Mouse (Mus musculus) c-Kit-positive CD71-negative TER-119-negative erythroid progenitor cells, embryonic 14.5 days (primary cell): ENCODE measurements around the gene Nkain2.
"Not testable (repeated sequence)": the region's sequence is repeated elsewhere in the genome, so short reads cannot be mapped to it uniquely, and the experiment has no call there.

Experiments
- DNase-seq: peaks from one replicate; pipeline ENCODE4 v3.0.0-alpha.2; 2013; ENCODE audit warnings: low read depth

Nkain2 gene

DNA sequence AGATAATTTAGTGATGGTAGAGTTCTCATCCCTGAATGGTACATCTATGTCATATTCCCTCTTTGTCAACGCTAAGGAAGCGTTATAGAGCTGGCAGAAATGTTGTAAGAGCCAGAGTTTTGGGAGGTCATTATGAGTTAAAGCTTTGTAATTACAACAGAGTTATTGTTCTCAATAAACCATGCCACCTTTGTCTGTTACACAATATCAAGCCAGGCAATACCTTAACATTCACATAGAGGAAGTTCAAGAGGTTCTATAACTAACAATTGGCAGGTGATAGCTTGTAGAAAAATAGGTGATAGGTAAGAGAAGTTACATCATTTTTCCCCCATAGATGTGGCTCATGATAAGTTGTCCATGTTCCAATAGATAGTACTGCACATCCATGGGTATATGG, 832.0 kb downstream of the Nkain2 start:
- no peak for DNase-seq

DNA sequence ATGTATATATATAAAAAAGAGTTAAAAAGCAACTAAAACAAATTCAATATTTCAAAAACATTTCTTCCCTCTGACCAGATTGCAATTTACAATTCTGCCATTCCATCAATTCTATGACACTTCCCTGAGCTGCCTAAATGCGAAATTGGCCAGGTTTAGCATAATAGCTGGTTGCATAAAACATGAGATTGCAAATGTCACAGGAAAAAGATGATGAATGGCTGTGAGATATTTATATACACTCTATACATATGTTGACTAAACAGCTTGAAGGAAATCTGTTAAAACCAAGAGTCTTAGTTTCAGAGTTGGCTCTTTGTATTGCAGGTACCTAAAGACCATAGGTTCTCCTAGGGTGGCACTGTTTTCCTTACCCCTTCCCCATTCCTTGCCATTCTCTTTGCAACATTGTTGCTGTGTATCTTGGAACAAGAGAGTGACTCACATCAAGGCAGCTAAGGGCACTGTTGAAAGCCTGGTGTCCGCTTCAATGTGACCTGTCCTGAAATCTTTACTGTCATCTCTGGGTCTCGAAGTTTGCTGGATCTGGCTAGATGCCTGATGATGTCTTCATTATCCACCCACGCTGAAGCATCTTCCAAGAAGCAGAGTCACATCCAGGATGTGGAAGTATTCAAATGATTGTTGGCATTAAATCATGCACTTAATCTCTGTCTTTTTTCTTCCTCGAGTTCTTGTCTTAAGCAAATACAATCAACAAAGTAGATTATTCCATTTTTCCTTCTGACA, 837.5 kb downstream of the Nkain2 start:
- no peak for DNase-seq

DNA sequence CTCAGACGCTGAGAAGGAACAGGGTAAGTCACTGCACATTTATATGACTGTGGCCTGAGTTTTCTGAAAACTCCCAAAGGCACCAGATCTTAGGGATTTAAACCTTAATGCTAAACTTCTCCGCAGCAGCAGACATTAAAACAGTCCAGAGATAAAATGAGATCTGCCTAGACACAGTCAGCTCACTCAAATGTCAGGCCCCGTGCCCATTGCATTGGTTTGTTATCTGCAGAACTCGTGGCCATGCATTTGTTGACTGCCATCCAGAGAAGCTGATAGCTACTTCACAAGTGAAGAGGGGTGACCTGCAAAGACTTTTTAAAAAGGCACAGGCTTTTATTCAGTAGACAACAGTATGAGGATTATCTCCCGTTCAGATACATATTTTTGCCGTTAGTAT, 838.2 kb downstream of the Nkain2 start:
- DNase-seq: no peak

DNA sequence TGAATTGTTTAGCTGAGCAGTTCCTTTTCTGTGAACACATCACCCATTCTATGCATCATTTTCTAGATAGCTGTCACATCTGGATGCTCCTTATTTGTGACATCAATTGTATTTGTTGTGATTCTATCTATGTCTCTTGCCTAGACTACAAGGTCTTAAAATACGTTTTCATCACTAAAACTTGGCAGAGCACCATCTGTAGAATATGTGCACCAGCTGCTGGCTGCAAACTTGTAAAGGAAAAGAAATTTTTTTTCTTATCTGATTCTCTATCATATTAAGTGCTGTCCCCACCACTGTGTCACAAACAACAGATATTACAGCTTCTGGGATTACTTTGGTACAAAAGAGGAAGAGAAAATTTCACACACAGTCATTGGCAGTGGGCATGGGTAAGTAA, 860.3 kb downstream of the Nkain2 start:
- no peak for DNase-seq

DNA sequence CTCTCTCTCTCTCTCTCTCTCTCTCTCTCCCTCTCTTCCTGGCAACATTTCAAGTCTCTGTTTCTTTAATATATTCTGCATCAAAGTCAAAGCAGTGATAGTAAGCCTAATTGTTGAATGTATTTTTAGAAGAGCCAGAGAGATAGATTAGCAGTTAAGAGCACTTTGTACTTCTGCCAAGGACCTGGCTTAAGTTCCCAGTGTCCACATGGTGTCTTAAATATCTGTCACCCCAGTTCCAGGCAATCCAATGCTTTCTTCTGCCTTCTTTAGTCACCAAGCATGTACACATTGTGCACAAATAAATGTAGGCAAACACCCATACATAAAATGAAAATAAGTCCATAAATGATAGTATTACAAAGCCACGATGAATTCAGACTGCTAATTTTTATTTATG, 871.9 kb downstream of the Nkain2 start:
- no peak for DNase-seq

DNA sequence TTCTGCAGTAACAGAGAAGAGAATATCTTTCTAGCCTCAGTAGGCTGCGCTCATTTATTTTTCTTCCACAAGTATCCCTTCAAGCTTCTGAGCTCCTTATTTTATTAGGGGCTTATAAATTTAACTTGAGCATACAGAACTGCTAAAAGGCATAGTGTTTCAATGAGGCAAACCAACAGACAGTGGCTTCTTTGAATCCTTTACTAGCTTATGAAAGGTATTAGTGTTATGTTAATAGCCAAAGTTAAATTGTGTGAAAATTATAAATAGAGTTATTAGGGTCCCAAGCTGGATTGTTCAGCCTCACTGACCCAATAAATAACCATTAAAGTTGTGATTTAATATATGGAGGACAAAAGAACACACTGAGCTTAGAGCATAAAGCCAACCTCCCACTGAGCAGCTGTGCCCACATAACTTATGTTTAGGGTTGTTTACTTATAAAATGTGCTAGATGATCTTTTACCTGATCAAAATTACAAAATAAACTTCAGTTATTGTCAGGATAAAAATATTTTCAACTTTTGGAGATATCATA, 889.0 kb downstream of the Nkain2 start:
- DNase-seq: no peak

DNA sequence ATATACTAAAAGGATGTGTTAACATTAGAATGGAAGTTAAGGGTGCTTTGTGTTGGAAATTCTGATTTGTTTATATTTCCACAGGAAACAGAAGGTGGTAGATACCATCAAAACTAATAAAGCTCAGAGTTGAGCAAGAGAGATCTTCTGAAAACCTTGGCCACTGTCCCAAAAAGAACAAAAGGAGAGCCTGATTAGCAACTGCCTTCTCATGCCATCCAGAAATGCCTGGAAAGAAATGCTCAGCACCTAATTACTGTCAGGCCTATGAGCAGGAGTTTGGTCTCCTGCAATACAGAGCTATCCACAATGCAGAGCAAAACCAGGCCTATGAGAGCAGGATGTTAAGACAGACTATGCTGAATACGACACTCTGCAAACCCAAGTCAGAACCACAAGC, 897.1 kb downstream of the Nkain2 start:
- DNase-seq: no peak

DNA sequence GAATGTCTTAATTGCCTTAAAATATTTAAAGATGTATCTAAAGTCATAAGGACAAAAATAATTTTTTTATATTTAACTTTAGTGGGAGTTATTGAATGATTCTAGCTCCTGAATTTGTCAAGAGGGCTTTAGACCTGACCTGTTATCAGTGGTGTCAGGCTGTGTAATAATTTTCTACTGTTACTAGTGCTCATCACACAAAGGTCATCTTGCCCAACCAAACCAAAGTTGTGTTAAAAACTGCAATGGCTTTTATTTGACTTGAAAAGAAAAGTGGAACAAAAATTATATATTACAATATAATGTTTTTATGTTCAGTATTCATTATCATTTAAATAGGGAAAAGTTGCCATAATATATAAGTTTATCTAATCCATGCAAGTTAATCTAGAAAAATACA, 911.9 kb downstream of the Nkain2 start:
- no peak for DNase-seq

DNA sequence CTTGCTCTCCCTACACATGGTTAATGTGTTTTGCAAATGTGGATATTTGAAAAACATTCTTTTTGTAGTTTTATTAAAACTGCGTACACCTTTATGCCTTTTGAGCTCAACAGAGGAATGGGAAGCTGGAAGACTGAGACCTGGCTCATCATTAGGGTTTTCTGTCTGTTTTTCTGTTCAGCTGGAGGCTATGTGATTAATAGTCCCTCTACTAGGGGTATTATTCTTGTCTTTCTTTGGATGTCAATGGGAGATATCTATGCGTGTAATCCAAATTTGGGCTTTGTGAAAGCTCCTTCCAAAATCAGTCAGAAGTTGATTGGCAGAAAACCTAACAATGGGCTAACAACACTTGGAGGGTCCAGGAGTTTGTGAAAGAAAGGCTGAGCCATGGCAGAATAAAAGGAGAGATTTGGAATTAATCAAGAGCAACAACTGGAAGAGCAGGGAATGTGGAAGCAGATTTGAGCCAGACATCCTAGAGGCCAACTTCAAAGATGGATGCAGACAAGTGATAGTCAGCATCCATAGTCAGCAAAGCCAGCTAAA, 943.0 kb downstream of the Nkain2 start:
- no peak for DNase-seq

DNA sequence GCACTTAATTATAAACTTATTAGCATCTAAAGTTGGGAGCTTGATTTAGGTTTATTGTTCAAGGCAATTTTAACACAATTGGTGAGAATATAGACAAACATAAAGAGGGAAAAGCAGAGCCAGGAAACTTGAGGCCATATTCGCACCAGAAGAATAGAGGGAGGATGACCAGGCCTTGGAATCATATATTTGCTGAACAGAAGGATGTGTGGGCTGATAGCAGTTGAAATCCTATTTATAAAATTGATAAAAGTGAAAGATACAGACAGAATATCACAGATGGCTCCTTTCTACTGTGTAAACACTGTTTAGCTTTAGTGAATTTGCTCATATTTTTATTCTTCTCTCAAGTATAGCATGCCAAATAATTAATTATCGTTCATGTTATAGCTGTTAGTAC, 958.3 kb downstream of the Nkain2 start:
- no peak for DNase-seq

DNA sequence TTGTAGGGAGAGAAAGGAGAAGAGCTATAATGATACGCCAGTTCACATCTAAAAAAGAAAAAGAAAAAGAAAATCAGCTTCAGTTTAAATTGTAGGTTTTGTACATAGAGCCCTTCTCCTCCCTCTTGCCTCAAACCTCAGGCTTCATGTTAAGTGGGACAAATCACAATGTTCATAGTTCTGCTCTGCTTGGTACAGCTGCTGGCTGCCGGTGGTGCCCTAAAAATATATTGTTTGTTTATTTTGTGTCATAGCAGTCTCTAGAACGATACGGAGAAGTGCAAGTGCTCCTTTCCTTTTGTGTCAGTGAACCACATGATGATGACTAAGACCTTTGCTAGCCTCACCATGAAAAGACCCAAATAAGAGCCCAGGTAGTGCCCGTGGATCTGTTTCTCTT, 962.6 kb downstream of the Nkain2 start:
- no peak for DNase-seq

DNA sequence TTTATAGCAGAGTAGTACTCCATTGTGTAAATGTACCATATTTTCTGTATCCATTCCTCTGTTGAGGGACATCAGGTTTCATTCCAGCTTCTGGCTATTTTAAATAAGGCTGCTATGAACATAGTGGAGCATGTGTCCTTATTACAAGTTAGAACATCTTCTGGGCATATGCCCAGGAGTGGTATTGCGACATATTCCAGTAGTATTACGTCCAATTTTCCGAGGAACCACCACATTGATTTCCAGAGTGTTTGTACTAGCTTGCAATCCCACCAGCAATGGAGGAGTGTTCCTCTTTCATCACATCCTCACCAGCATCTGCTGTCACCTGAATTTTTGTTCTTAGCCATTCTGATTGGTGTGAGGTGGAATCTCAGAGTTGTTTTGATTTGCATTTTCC, 969.4 kb downstream of the Nkain2 start:
- DNase-seq: not testable (repeated sequence)

DNA sequence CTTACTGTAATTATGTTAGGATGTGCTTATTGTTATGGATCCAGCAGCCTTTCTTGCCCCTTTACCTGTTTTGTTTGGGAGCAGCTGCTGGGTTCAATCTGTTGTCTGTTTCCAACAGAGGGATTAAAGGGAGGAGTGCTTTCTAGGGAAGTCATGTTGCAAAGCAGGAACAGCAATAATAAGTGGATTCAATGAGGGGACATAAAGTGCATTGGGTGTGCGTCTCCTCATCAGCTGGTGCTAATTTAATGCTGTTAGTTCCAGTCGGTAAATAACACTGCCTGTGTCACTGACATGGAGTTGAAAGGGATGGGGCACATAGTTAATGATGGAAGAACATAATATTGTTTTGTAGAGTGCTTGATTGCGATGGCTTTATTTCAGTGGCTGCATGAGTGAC, 982.8 kb downstream of the Nkain2 start:
- no peak for DNase-seq

DNA sequence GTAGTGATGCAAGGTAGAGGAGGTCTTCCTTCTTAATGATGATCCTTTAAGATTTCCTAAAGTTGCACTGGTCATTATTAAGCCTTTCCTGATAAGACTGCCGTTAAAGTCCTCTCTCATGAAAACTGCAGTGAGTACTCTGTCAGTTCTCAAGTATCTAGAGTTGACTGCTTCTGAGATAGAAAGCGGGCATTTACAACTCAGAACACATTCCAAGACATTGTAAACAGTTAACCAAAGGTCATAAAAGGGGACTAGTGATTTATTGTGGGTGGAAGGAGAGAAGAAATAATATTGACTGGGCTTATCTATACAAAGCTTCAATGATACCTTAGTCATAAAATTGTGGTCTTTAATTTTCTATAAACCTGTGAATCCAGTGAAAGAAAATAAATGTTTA, 990.8 kb downstream of the Nkain2 start:
- DNase-seq: no peak

DNA sequence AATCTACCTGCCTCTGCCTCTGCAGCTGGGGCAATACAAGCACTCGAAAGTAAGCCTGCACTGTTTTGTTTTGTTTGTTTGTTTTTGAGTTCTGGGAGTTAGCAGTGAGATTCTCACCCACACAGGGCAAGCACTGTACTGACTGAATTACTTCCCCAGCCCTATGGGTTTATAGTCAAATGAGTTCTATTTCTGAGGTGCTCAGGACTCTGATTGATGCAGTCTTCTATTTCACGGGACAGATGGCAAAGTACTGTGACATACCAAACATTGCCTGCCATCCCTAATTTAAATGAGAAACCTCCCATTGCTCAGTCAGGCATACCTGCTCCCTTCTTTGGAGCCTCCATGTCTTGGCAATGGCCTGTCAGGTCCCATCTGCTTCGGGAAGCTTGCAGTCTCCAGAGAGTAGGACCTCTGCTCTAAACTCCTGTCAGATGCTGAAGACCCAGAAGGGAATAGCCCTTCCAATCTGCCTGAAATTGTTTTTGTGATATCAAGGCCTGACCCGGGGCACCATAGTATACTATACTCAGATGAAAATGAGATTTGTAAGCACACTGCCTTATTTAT, 1016.9 kb downstream of the Nkain2 start:
- DNase-seq: no peak

DNA sequence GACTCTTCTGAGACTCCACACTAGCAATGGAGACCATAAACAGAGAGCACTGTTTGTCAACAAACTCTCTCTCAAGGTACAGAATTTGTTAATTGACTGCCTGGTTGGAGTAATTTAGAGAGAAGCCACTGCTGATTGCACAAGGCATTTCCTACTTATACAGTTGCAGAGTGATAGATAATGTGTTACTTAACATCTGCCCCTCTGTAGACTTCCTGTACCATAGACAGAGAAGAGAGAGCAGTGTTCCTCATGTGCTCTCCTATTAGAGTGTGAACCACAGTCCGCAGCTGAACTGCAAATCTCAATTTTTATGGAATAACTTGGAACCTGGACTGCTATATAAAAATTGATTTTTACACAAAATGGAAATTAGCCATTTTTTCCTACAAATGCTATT, 1022.0 kb downstream of the Nkain2 start:
- DNase-seq: no peak

DNA sequence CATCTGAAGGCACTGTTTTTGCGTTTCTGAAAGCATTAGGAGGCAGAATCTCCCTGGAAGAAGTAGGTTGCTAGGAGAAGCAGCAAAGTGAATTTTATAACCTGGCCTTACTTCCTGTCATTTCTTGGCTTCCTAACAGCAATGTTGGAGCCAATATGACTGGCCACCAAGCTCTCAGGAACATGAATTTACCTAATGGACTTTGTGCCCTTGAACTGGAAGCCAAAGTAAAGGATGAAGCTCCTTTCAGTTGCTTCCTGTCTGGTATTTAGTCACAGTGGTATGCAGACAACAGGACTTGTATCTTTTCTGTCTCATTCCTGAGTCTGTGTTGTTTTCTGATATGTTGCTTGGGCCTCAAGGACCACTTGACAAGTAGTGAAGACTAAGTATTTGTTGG, 1063.2 kb downstream of the Nkain2 start:
- no peak for DNase-seq

DNA sequence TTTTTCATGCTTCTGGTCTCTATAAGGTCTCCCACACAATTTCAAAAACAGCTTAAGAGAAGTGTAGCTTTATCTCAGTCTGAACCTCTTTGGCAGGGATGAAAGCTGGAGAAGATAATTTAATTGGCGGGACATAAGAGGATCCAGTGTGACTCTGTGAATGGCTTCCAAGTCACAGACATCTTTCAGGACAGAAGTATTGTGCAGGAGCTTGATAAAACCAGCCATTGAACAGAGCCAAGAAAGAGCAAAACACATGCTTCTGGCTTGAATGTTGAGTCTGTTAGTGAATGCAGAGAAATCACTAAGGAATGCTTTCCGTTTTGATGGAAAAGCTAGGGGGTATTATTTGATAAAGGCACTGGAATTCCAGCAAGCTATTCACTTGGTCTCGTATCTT, 1077.7 kb downstream of the Nkain2 start:
- no peak for DNase-seq

DNA sequence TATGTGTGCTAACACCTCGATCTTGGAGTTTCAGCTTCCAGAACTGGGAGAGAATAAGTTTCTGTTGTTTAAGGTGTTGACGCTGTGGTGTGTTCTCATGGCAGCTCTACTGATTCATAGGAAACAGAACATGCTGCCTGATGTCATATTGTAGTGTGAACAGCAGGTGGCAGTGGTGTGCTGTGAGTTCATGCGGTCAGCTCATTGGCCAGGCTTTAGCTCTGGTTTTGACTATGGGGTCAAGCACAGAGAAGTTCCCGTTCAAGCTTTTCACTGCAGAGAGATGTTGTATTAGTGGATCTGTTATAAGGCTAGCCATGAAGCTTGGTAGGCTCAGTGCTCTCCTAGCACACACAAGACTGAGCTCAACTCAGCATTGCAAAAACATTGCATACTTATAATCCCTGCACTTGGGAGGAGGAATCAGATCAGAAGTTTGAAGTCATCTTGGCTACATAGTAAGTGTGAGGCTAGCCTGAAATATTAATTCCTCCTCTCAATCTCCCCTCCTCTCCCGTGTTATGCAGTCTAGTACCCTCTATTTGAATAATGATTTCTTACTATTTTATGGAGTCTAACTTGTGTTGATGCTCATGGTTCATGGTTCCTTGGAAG, 1147.7 kb downstream of the Nkain2 start:
- peak; percentile 25 for DNase-seq

DNA sequence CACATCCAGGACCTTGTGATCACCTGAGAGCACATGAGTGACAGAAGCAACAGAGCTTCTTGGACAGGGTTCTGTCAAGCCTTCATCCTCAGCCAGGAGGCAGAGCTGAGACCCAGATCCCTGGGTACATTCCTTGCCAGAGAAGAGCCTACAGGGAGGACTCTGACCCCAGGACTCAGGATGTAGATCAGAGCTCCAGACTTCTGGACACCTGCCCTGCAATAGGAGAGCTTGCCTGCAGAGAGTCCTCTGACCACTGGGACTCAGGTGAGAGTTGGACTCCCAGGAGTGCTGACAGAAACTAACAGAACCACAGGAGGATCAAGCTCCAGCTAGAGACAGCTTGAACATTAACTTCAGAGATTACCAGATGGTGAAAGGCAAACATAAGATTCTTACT, 1162.2 kb downstream of the Nkain2 start:
- no peak for DNase-seq

DNA sequence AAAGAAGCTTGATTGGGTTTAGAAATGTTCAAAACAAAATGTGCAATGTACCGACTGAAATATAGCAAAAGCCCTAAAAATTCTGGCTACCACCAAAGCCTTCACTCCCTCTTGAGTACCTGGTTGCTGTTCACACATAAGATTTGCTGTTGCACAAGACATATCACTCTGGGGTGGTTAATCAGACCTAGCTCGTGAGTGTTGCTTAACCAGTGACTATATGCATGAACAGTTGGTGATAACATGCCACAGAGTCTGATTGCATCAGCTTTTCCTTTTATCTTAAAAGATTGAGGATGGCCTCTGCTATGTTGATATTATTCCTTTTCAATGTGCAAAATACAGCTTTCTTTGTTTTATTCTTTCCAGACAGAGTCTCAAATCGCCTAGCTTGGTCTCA, 1243.0 kb downstream of the Nkain2 start:
- no peak for DNase-seq

DNA sequence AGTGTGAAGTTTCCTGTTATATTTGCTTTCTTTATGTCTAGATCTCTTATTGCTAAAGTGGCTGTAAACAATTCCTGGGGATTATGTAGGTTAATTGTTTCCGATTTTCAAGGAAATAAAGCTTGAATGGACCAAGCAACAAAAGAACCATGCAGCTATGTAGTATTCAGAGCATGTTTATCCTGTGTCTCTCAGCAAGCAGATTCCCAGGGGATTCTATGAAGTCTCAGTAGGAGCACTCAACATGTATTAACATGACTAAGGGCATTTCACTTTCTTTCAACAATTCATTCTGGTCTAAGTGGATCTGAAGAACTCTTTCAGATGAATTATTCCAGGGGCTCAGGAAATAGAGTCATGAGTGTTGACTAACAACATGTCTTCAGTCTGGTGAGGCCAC, 1244.2 kb downstream of the Nkain2 start:
- DNase-seq: no peak
